Mouse (Mus musculus): ENCODE results near the gene Gm2431.

GRCm38 (mm10) chr7:142285130-142285835, 27.1 kb upstream of the Gm2431 start:
- TF ChIP-seq CTCF (IDR thresholded peaks at IDR 0.05; ENCODE audit: low read depth, low read length) (no peak), POLR2A (IDR thresholded peaks at IDR 0.05; ENCODE audit: borderline replicate concordance, low read depth, low read length) (no peak)

Data from bone marrow macrophage, adult 2 months (primary cell).